Mouse (Mus musculus): Measurements from ENCODE around the gene Tpd52l2.

DNA sequence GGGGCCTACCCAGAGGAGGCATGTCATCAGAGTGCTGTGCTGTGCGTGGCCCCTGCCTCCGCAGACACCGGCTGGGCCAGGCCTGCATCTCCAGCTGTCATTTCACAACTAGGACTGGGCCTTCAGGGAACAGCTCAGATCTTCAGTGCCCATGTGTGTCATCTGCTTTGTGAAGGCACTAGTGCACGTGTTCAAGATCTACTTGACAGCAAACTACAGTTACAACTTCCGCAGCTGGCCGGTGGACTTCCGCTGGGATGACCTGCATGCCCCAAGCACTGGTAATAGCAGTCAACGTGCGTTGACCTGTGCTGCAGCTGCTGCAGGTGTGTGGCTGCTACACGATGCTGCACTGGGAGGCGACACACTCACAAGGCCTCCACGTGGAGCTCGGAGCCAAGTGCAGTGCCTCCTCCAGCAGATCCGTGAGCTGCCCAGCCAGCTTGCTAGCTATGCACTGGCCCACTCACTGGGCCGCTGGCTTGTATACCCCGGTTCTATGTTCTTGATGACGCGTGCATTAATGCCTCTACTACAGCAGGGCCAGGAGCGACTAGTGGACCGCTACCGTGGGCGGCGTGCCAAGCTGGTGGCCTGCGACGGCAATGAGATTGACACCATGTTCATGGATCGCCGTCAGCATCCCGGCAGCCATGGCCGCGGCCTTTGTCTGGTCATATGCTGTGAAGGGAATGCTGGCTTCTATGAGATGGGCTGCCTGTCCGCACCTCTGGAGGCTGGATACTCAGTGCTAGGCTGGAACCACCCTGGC is 3.6 kb upstream of the Tpd52l2 start, which contains the start of gene Abhd16b:
- TF ChIP-seq POLR2A (IDR thresholded peaks at IDR 0.05; ENCODE audit: insufficient read depth, low read depth, low read length): no peak
- no peak for TF ChIP-seq CTCF (IDR thresholded peaks at IDR 0.05; ENCODE audit: insufficient read depth, low read depth, low read length)
